Mouse (Mus musculus): ENCODE measurements around the gene Ptn. TPM values are rescaled to one million over a fixed set of nuclear protein-coding genes. Genes with fewer than 3 reads are reported as not detected.
"Not testable (repeated sequence)": the region's sequence is repeated elsewhere in the genome, so short reads cannot be mapped to it uniquely, and the experiment has no call there.

The Ptn gene
- polyA plus RNA-seq, 1 experiment, result 0.22 TPM

- DNase-seq (ENCODE audit: low read depth in 1 of 2, low spot score in 2 of 2), result no peak
- 80% methylated on average over 10 of the region's 10 CpGs for WGBS
Measured at GRCm38 (mm10) chr6:36755001-36755885, 54.8 kb downstream of the Ptn start.

GRCm38 (mm10) chr6:36752887-36753286, 57.1 kb downstream of the Ptn start:
- H3K27ac ChIP-seq (ENCODE audit: insufficient read depth, low read length), result no peak overlapping the region
- no peak overlapping the region for H3K4me3 ChIP-seq (ENCODE audit: extremely low read depth, insufficient read depth, insufficient read length)
- TF ChIP-seq POLR2A (IDR thresholded peaks at IDR 0.05; ENCODE audit: low read depth, low read length), result no peak
- WGBS, result 83% methylated on average over 6 of the region's 6 CpGs
- no peaks in the 10 kb centered on the region for H3K36me3 ChIP-seq (ENCODE audit: control insufficient read depth, insufficient read depth, low read length)
- H3K27me3 ChIP-seq (ENCODE audit: control insufficient read depth, insufficient read depth, low read length), result no peaks in the 10 kb centered on the region
- no peaks in the 10 kb centered on the region for H3K4me1 ChIP-seq (ENCODE audit: control insufficient read depth, insufficient read depth, insufficient read length)
- no peak for DNase-seq (ENCODE audit: low read depth in 1 of 2, low spot score in 2 of 2)

More at GRCm38 (mm10) chr6:36755001-36755885, 54.8 kb downstream of the Ptn start:
- H3K27me3 ChIP-seq (ENCODE audit: control insufficient read depth, insufficient read depth, low read length), result no peaks in the 10 kb centered on the region
- H3K27ac ChIP-seq (ENCODE audit: insufficient read depth, low read length), result no peak overlapping the region
- no peaks in the 10 kb centered on the region for H3K4me1 ChIP-seq (ENCODE audit: control insufficient read depth, insufficient read depth, insufficient read length)
- no peak overlapping the region for H3K4me3 ChIP-seq (ENCODE audit: extremely low read depth, insufficient read depth, insufficient read length)
- no peaks in the 10 kb centered on the region for H3K36me3 ChIP-seq (ENCODE audit: control insufficient read depth, insufficient read depth, low read length)
- TF ChIP-seq POLR2A (IDR thresholded peaks at IDR 0.05; ENCODE audit: low read depth, low read length) (no peak), CTCF (IDR thresholded peaks at IDR 0.05; ENCODE audit: extremely low read depth, insufficient read depth, insufficient read length, insufficient replicate concordance) (no peak)

GRCm38 (mm10) chr6:36739811-36740210, 70.2 kb downstream of the Ptn start:
- 91% methylated on average over 5 of the region's 5 CpGs for WGBS
- TF ChIP-seq POLR2A (IDR thresholded peaks at IDR 0.05; ENCODE audit: low read depth, low read length) (no peak), CTCF (IDR thresholded peaks at IDR 0.05; ENCODE audit: extremely low read depth, insufficient read depth, insufficient read length, insufficient replicate concordance) (no peak)
- Histone ChIP-seq H3K36me3 (ENCODE audit: control insufficient read depth, insufficient read depth, low read length) (no peaks in the 10 kb centered on the region), H3K4me1 (ENCODE audit: control insufficient read depth, insufficient read depth, insufficient read length) (no peaks in the 10 kb centered on the region), H3K27ac (ENCODE audit: insufficient read depth, low read length) (no peak overlapping the region), H3K4me3 (ENCODE audit: extremely low read depth, insufficient read depth, insufficient read length) (no peak overlapping the region), H3K27me3 (ENCODE audit: control insufficient read depth, insufficient read depth, low read length) (no peaks in the 10 kb centered on the region)
- DNase-seq (ENCODE audit: low read depth in 1 of 2, low spot score in 2 of 2), result no peak

- H3K27me3 ChIP-seq (ENCODE audit: control insufficient read depth, insufficient read depth, low read length), result no peaks in the 10 kb centered on the region
- TF ChIP-seq POLR2A (IDR thresholded peaks at IDR 0.05; ENCODE audit: low read depth, low read length), result no peak
- TF ChIP-seq CTCF (IDR thresholded peaks at IDR 0.05; ENCODE audit: extremely low read depth, insufficient read depth, insufficient read length, insufficient replicate concordance), result no peak
- no peak overlapping the region for H3K4me3 ChIP-seq (ENCODE audit: extremely low read depth, insufficient read depth, insufficient read length)
- 81% methylated on average over 2 of the region's 2 CpGs for WGBS
- no peaks in the 10 kb centered on the region for H3K4me1 ChIP-seq (ENCODE audit: control insufficient read depth, insufficient read depth, insufficient read length)
- H3K36me3 ChIP-seq (ENCODE audit: control insufficient read depth, insufficient read depth, low read length), result no peaks in the 10 kb centered on the region
- no peak overlapping the region for H3K27ac ChIP-seq (ENCODE audit: insufficient read depth, low read length)
- DNase-seq (ENCODE audit: low read depth in 1 of 2, low spot score in 2 of 2), result no peak
Measured at GRCm38 (mm10) chr6:36736763-36737162, 73.3 kb downstream of the Ptn start.

- not testable (repeated sequence) for H3K27ac ChIP-seq (ENCODE audit: insufficient read depth, low read length); DNase-seq (ENCODE audit: low read depth in 1 of 2, low spot score in 2 of 2); H3K4me3 ChIP-seq (ENCODE audit: extremely low read depth, insufficient read depth, insufficient read length); H3K36me3 ChIP-seq (ENCODE audit: control insufficient read depth, insufficient read depth, low read length); H3K4me1 ChIP-seq (ENCODE audit: control insufficient read depth, insufficient read depth, insufficient read length); H3K27me3 ChIP-seq (ENCODE audit: control insufficient read depth, insufficient read depth, low read length)
- WGBS, result 75% methylated on average over 4 of the region's 4 CpGs
Measured at GRCm38 (mm10) chr6:36735622-36736021, 74.4 kb downstream of the Ptn start.

- H3K27me3 ChIP-seq (ENCODE audit: control insufficient read depth, insufficient read depth, low read length); H3K36me3 ChIP-seq (ENCODE audit: control insufficient read depth, insufficient read depth, low read length); DNase-seq (ENCODE audit: low read depth in 1 of 2, low spot score in 2 of 2); H3K27ac ChIP-seq (ENCODE audit: insufficient read depth, low read length); H3K4me1 ChIP-seq (ENCODE audit: control insufficient read depth, insufficient read depth, insufficient read length); H3K4me3 ChIP-seq (ENCODE audit: extremely low read depth, insufficient read depth, insufficient read length): not testable (repeated sequence)
- WGBS, result 92% methylated on average over 7 of the region's 7 CpGs
Measured at GRCm38 (mm10) chr6:36729811-36730210, 80.2 kb downstream of the Ptn start.

GRCm38 (mm10) chr6:36728079-36728478, 81.9 kb downstream of the Ptn start:
- DNase-seq (ENCODE audit: low read depth in 1 of 2, low spot score in 2 of 2), result no peak
- no peak overlapping the region for H3K4me3 ChIP-seq (ENCODE audit: extremely low read depth, insufficient read depth, insufficient read length)
- TF ChIP-seq POLR2A (IDR thresholded peaks at IDR 0.05; ENCODE audit: low read depth, low read length) (no peak), CTCF (IDR thresholded peaks at IDR 0.05; ENCODE audit: extremely low read depth, insufficient read depth, insufficient read length, insufficient replicate concordance) (no peak)
- no peaks in the 10 kb centered on the region for H3K4me1 ChIP-seq (ENCODE audit: control insufficient read depth, insufficient read depth, insufficient read length)
- H3K27ac ChIP-seq (ENCODE audit: insufficient read depth, low read length), result no peak overlapping the region
- WGBS, result 78% methylated on average over 7 of the region's 7 CpGs
- no peaks in the 10 kb centered on the region for H3K36me3 ChIP-seq (ENCODE audit: control insufficient read depth, insufficient read depth, low read length)
- H3K27me3 ChIP-seq (ENCODE audit: control insufficient read depth, insufficient read depth, low read length), result no peaks in the 10 kb centered on the region

Data from spleen, adult 2 months (tissue).